Mouse (Mus musculus): ENCODE data around the gene Hnrnpll. TPM values are rescaled to one million over a fixed set of nuclear protein-coding genes. Genes with fewer than 3 reads are reported as not detected.

Hnrnpll gene
- polyA plus RNA-seq, 1 experiment from 2014 or later: 83.4 TPM

GRCm38 (mm10) chr17:79982955-79983529, 79.1 kb downstream of the Hnrnpll start:
- H3K27ac ChIP-seq (replicated peaks): 0 out of 2 replicates have a peak overlapping the region, but pooled peaks have one; percentile 31
- 0 out of 2 replicates have a peak overlapping the region, but pooled peaks have one; percentile 14 for H3K4me3 ChIP-seq

GRCm38 (mm10) chr17:79982548-79982947, 79.6 kb downstream of the Hnrnpll start:
- Histone ChIP-seq H3K27ac (replicated peaks) (peak overlapping the region; percentile 74), H3K36me3 (replicated peaks) (no peaks in the 10 kb centered on the region), H3K4me3 (0 out of 2 replicates have a peak overlapping the region, but pooled peaks have one; percentile 14), H3K9me3 (peaks cover 2% of the 10 kb centered on the region; the same call in 1 of the 2 replicates), H3K27me3 (replicated peaks; ENCODE audit: low read depth, poor library complexity, severe bottlenecking) (0 out of 2 replicates have a peak, but pooled peaks cover 6% of the 10 kb centered on the region), H3K4me1 (peaks cover 41% of the 10 kb centered on the region)
- DNase-seq (ENCODE audit: low spot score): peak; percentile 54
- 29% methylated on average over 7 of the region's 7 CpGs for WGBS

More at GRCm38 (mm10) chr17:79982955-79983529, 79.1 kb downstream of the Hnrnpll start:
- Histone ChIP-seq H3K27me3 (replicated peaks; ENCODE audit: low read depth, poor library complexity, severe bottlenecking) (0 out of 2 replicates have a peak, but pooled peaks cover 6% of the 10 kb centered on the region), H3K9me3 (peaks cover 2% of the 10 kb centered on the region; the same call in 1 of the 2 replicates), H3K36me3 (replicated peaks) (no peaks in the 10 kb centered on the region), H3K4me1 (peaks cover 41% of the 10 kb centered on the region)
- DNase-seq (ENCODE audit: low spot score): no peak
- WGBS: 31% methylated on average over 8 of the region's 8 CpGs

GRCm38 (mm10) chr17:79981758-79982481, 80.2 kb downstream of the Hnrnpll start:
- no peak for DNase-seq (ENCODE audit: low spot score)
- peak overlapping the region; percentile 74 for H3K27ac ChIP-seq (replicated peaks)
- H3K27me3 ChIP-seq (replicated peaks; ENCODE audit: low read depth, poor library complexity, severe bottlenecking): 0 out of 2 replicates have a peak, but pooled peaks cover 6% of the 10 kb centered on the region
- no peaks in the 10 kb centered on the region for H3K36me3 ChIP-seq (replicated peaks)
- peaks cover 2% of the 10 kb centered on the region; the same call in 1 of the 2 replicates for H3K9me3 ChIP-seq
- 66% methylated on average over 12 of the region's 12 CpGs for WGBS
- no peak overlapping the region for H3K4me3 ChIP-seq
- H3K4me1 ChIP-seq: peaks cover 46% of the 10 kb centered on the region

- H3K4me3 ChIP-seq: no peak overlapping the region
- WGBS: 67% methylated on average over 6 of the region's 6 CpGs
- H3K27ac ChIP-seq (replicated peaks): no peak overlapping the region
- no peak for DNase-seq (ENCODE audit: low spot score)
- 0 out of 2 replicates have a peak, but pooled peaks cover 9% of the 10 kb centered on the region for H3K27me3 ChIP-seq (replicated peaks; ENCODE audit: low read depth, poor library complexity, severe bottlenecking)
- peaks cover 51% of the 10 kb centered on the region for H3K4me1 ChIP-seq
- H3K9me3 ChIP-seq: peaks cover 2% of the 10 kb centered on the region; the same call in 1 of the 2 replicates
- H3K36me3 ChIP-seq (replicated peaks): no peaks in the 10 kb centered on the region
Measured at GRCm38 (mm10) chr17:79981348-79981747, 80.8 kb downstream of the Hnrnpll start.

GRCm38 (mm10) chr17:79980421-79981120, 81.6 kb downstream of the Hnrnpll start:
- WGBS: 80% methylated on average over 10 of the region's 10 CpGs
- H3K27me3 ChIP-seq (replicated peaks; ENCODE audit: low read depth, poor library complexity, severe bottlenecking): 0 out of 2 replicates have a peak, but pooled peaks cover 9% of the 10 kb centered on the region
- peaks cover 59% of the 10 kb centered on the region for H3K4me1 ChIP-seq
- H3K36me3 ChIP-seq (replicated peaks): no peaks in the 10 kb centered on the region
- H3K27ac ChIP-seq (replicated peaks): no peak overlapping the region
- no peak for DNase-seq (ENCODE audit: low spot score)
- H3K4me3 ChIP-seq: no peak overlapping the region
- H3K9me3 ChIP-seq: peaks cover 2% of the 10 kb centered on the region; the same call in 1 of the 2 replicates

Other genes starting within 250 kb of the Hnrnpll start
- gene Atl2, start 166.2 kb downstream of the Hnrnpll start, polyA plus RNA-seq (2016; fragmentation: Nextera tagmentation; extraction: Ambion mirVana): 37.5 and 38.1 TPM in 2 replicates
- 13.8 and 17.6 TPM in 2 replicates for gene Galm, start 65.1 kb upstream of the Hnrnpll start, polyA plus RNA-seq (2016; fragmentation: Nextera tagmentation; extraction: Ambion mirVana)
- gene Srsf7, start 145.0 kb upstream of the Hnrnpll start, polyA plus RNA-seq (2016; fragmentation: Nextera tagmentation; extraction: Ambion mirVana): 888 and 890 TPM in 2 replicates
- 0.14 and 0.15 TPM in 2 replicates for gene Ttc39d, start 145.1 kb upstream of the Hnrnpll start, polyA plus RNA-seq (2016; fragmentation: Nextera tagmentation; extraction: Ambion mirVana)
- gene Gemin6, start 162.1 kb upstream of the Hnrnpll start, polyA plus RNA-seq (2016; fragmentation: Nextera tagmentation; extraction: Ambion mirVana): 56.2 and 59.7 TPM in 2 replicates
- gene Morn2, start 227.9 kb upstream of the Hnrnpll start, polyA plus RNA-seq (2016; fragmentation: Nextera tagmentation; extraction: Ambion mirVana): 24.3 and 26.0 TPM in 2 replicates
- 17.8 and 19.5 TPM in 2 replicates for gene Dhx57, start 228.1 kb upstream of the Hnrnpll start, polyA plus RNA-seq (2016; fragmentation: Nextera tagmentation; extraction: Ambion mirVana)
- gene Arhgef33, start 245.1 kb upstream of the Hnrnpll start, polyA plus RNA-seq (2016; fragmentation: Nextera tagmentation; extraction: Ambion mirVana): 0.35 and 0.70 TPM in 2 replicates

Data from embryonic facial prominence, embryonic 10.5 days (tissue).